ENCODE assay signal across 8 mouse cellular contexts in genomic region chr8:125570389-125570788, GRCm38 (mm10). TPM values are rescaled to one million over a fixed set of nuclear protein-coding genes. Genes with fewer than 3 reads are reported as not detected.
DNase-seq lines count a peak whose midpoint lies in the region; ATAC-seq lines count a peak whose summit lies in the region.

No protein-coding gene starts in this region.

- WGBS in kidney, embryonic 16.5 days: 13% methylated on average over 13 of the region's 13 CpGs
- 16% methylated on average over 13 of the region's 13 CpGs for WGBS in embryonic facial prominence, embryonic 11.5 days
- WGBS in hindbrain, embryonic 16.5 days: 9% methylated on average over 13 of the region's 13 CpGs
- WGBS in midbrain, embryonic 14.5 days: 16% methylated on average over 13 of the region's 13 CpGs

- H3K4me2 ChIP-seq in kidney, embryonic 16.5 days (replicated peaks; ENCODE audit: low read depth, low read length): peak overlapping the region; percentile 93
- peak overlapping the region; percentile 94 for H3K4me2 ChIP-seq in embryonic facial prominence, embryonic 11.5 days (ENCODE audit: low read depth, low read length)
- peak overlapping the region; percentile 96 for H3K4me2 ChIP-seq in hindbrain, embryonic 16.5 days (ENCODE audit: low read length)
- peak overlapping the region; percentile 89 for H3K4me2 ChIP-seq in midbrain, embryonic 14.5 days (ENCODE audit: low read length)

- ATAC-seq in kidney, embryonic 16.5 days (ENCODE audit: low FRiP score, low TSS enrichment): no peak
- ATAC-seq in embryonic facial prominence, embryonic 11.5 days (replicated peaks; ENCODE audit: insufficient number of reproducible peaks, low FRiP score, low TSS enrichment, low read depth): no peak
- no peak; the same call in 1 of the 2 replicates for ATAC-seq in hindbrain, embryonic 16.5 days
- ATAC-seq in midbrain, embryonic 14.5 days (ENCODE audit: low FRiP score, low TSS enrichment): no peak; the same call in 1 of the 2 replicates

- H3K9ac ChIP-seq in kidney, embryonic 16.5 days (replicated peaks; ENCODE audit: low read length): peak overlapping the region; percentile 74
- peak overlapping the region; percentile 62 for H3K9ac ChIP-seq in embryonic facial prominence, embryonic 11.5 days (replicated peaks; ENCODE audit: low read length)
- H3K9ac ChIP-seq in hindbrain, embryonic 16.5 days (ENCODE audit: low read depth, low read length): peak overlapping the region; percentile 72
- H3K9ac ChIP-seq in midbrain, embryonic 14.5 days (replicated peaks; ENCODE audit: low read length): peak overlapping the region; percentile 61

- no peaks in the 10 kb centered on the region for H3K36me3 ChIP-seq in kidney, embryonic 16.5 days (ENCODE audit: insufficient read depth, low read length)
- H3K36me3 ChIP-seq in embryonic facial prominence, embryonic 11.5 days (replicated peaks; ENCODE audit: control insufficient read depth, insufficient read depth, low read depth, low read length): no peaks in the 10 kb centered on the region
- no peaks in the 10 kb centered on the region for H3K36me3 ChIP-seq in hindbrain, embryonic 16.5 days (ENCODE audit: control insufficient read depth, insufficient read depth, low read length)
- no peaks in the 10 kb centered on the region for H3K36me3 ChIP-seq in midbrain, embryonic 14.5 days (ENCODE audit: control insufficient read depth, insufficient read depth, low read length)

- H3K4me3 ChIP-seq in kidney, embryonic 16.5 days (ENCODE audit: low read length): peak overlapping the region; percentile 60
- H3K4me3 ChIP-seq in embryonic facial prominence, embryonic 11.5 days (ENCODE audit: low read depth, low read length): peak overlapping the region; percentile 45
- peak overlapping the region; percentile 80 for H3K4me3 ChIP-seq in hindbrain, embryonic 16.5 days (ENCODE audit: low read length)
- peak overlapping the region; percentile 85 for H3K4me3 ChIP-seq in midbrain, embryonic 14.5 days (replicated peaks; ENCODE audit: low read depth, low read length)

- H3K9me3 ChIP-seq in kidney, embryonic 16.5 days (ENCODE audit: low read length): 0 out of 2 replicates have a peak, but pooled peaks cover 4% of the 10 kb centered on the region
- no peaks in the 10 kb centered on the region for H3K9me3 ChIP-seq in embryonic facial prominence, embryonic 11.5 days (replicated peaks; ENCODE audit: control insufficient read depth, low read length)
- H3K9me3 ChIP-seq in hindbrain, embryonic 16.5 days (ENCODE audit: control insufficient read depth, low read length): no peaks in the 10 kb centered on the region
- H3K9me3 ChIP-seq in midbrain, embryonic 14.5 days (ENCODE audit: control insufficient read depth, low read length): no peaks in the 10 kb centered on the region

- H3K27ac ChIP-seq in kidney, embryonic 16.5 days (ENCODE audit: low read length): no peak overlapping the region
- no peak overlapping the region for H3K27ac ChIP-seq in embryonic facial prominence, embryonic 11.5 days (replicated peaks; ENCODE audit: low read depth, low read length)
- H3K27ac ChIP-seq in hindbrain, embryonic 16.5 days (ENCODE audit: low read depth, low read length): peak overlapping the region; percentile 71
- 0 out of 2 replicates have a peak overlapping the region, but pooled peaks have one; percentile 81 for H3K27ac ChIP-seq in midbrain, embryonic 14.5 days (replicated peaks; ENCODE audit: low read depth, low read length)

- H3K27me3 ChIP-seq in kidney, embryonic 16.5 days (ENCODE audit: insufficient read depth, low read length): no peaks in the 10 kb centered on the region
- 0 out of 2 replicates have a peak, but pooled peaks cover 3% of the 10 kb centered on the region for H3K27me3 ChIP-seq in embryonic facial prominence, embryonic 11.5 days (ENCODE audit: control insufficient read depth, insufficient read depth, low read length)
- H3K27me3 ChIP-seq in hindbrain, embryonic 16.5 days (replicated peaks; ENCODE audit: control insufficient read depth, insufficient read depth, low read length): no peaks in the 10 kb centered on the region
- peaks cover 7% of the 10 kb centered on the region; the same call in 1 of the 2 replicates for H3K27me3 ChIP-seq in midbrain, embryonic 14.5 days (ENCODE audit: control insufficient read depth, insufficient read depth, low read length)

- H3K4me1 ChIP-seq in kidney, embryonic 16.5 days (ENCODE audit: insufficient read depth, low read length): peaks cover 24% of the 10 kb centered on the region
- H3K4me1 ChIP-seq in embryonic facial prominence, embryonic 11.5 days (ENCODE audit: control insufficient read depth, insufficient read depth, low read length): peaks cover 7% of the 10 kb centered on the region
- H3K4me1 ChIP-seq in hindbrain, embryonic 16.5 days (ENCODE audit: control insufficient read depth, insufficient read depth, low read depth, low read length): peaks cover 29% of the 10 kb centered on the region
- H3K4me1 ChIP-seq in midbrain, embryonic 14.5 days (ENCODE audit: control insufficient read depth, insufficient read depth, low read length): peaks cover 28% of the 10 kb centered on the region

- no peak for DNase-seq in kidney, adult 11 months
- DNase-seq in embryonic facial prominence, embryonic 11.5 days (ENCODE audit: low spot score): no peak
- no peak for DNase-seq in midbrain, embryonic 14.5 days
- DNase-seq in T-cell, adult 2 months (ENCODE audit: low spot score): no peak
- DNase-seq in frontal cortex, postnatal 25 days (ENCODE audit: low spot score in 2 of 2): no peak
- no peak for DNase-seq in left cerebral cortex, adult 8-10 months (ENCODE audit: low spot score in 2 of 2)

RNA-seq across cellular contexts. Expression of gene Sipa1l2, which starts 0.8 kb away (rescaled TPM):
- polyA plus RNA-seq in kidney, embryonic 16.5 days (2015; fragmentation: Nextera tagmentation; extraction: Ambion mirVana): 18.1 and 18.3 TPM in 2 replicates
- polyA plus RNA-seq in embryonic facial prominence, embryonic 11.5 days (2014; fragmentation: Nextera tagmentation; extraction: Ambion mirVana): 9.4 and 9.6 TPM in 2 replicates
- 15.9 and 20.5 TPM in 2 replicates for polyA plus RNA-seq in hindbrain, embryonic 16.5 days (2015; fragmentation: Nextera tagmentation; extraction: Ambion mirVana)
- polyA plus RNA-seq in midbrain, embryonic 14.5 days (2014; fragmentation: Nextera tagmentation; extraction: Ambion mirVana): 16.4 and 25.1 TPM in 2 replicates
- total RNA-seq in left cerebral cortex, adult 8-10 months (2022): 10 to 100 TPM; 37.1 to 40.6 (median 38.6) TPM

Comparison
In these comparisons a context has a peak if more than half of its experiments do, and no peak if none do; other contexts are left out.
1. H3K27ac ChIP-seq: peak in hindbrain, embryonic 16.5 days (single experiment) and midbrain, embryonic 14.5 days (single experiment); none in kidney, embryonic 16.5 days (single experiment) and embryonic facial prominence, embryonic 11.5 days (single experiment).
2. Peak in every context shown above with its lines, with median percentiles within 50 percentile points of each other: H3K4me2 ChIP-seq, H3K4me3 ChIP-seq and H3K9ac ChIP-seq.